Mouse (Mus musculus): Measurements from ENCODE around the gene Lnpep. TPM values are rescaled to one million over a fixed set of nuclear protein-coding genes. Genes with fewer than 3 reads are reported as not detected.

The Lnpep gene
- total and polyA plus RNA-seq, 3 experiments = 33.6 to 40.8 (median 34.6) TPM

- TF ChIP-seq MAZ (IDR thresholded peaks at IDR 0.05; ENCODE audit: low read depth, low read length) (peak; percentile 94), TCF12 (IDR thresholded peaks at IDR 0.05; ENCODE audit: low read depth, low read length) (peak; percentile 76), MYC (IDR thresholded peaks at IDR 0.05; ENCODE audit: low read depth, low read length) (peak; percentile 77), MXI1 (IDR thresholded peaks at IDR 0.05; ENCODE audit: low read depth, low read length) (peak; percentile 76; the same call in 1 of the 2 replicates), ZC3H11A (IDR thresholded peaks at IDR 0.05; ENCODE audit: low read depth, low read length) (no peak), KAT2A (IDR thresholded peaks at IDR 0.05; ENCODE audit: insufficient replicate concordance, low read length) (0 out of 2 replicates have a peak, but pooled peaks have one; percentile 66), JUN (IDR thresholded peaks at IDR 0.05; ENCODE audit: insufficient read depth, low read depth, low read length) (no peak), ELF1 (IDR thresholded peaks at IDR 0.05; ENCODE audit: low read depth, low read length) (peak; percentile 88), JUND (conservative IDR thresholded peaks at IDR 0.05; ENCODE audit: low read depth, low read length) (no peak), POLR2AphosphoS2 (IDR thresholded peaks at IDR 0.05; ENCODE audit: low read depth, low read length) (0 out of 2 replicates have a peak, but pooled peaks have one; percentile 20), ZNF384 (IDR thresholded peaks at IDR 0.05; ENCODE audit: low read depth, low read length) (no peak), CTCF (conservative IDR thresholded peaks at IDR 0.05 in 1 of 2, IDR thresholded peaks at IDR 0.05 in 1 of 2; ENCODE audit: low read depth in 2 of 2, low read length in 2 of 2) (no peak), E2F4 (IDR thresholded peaks at IDR 0.05; ENCODE audit: insufficient replicate concordance, low read depth, low read length) (no peak)
These were observed 361 bp downstream of the Lnpep start (continued) for GRCm38 (mm10) chr17:17624421-17624956.

- Histone ChIP-seq H3K4me1 (ENCODE audit: control insufficient read depth in 1 of 2, insufficient read depth in 2 of 2) (peaks cover 0 to 11% of the 10 kb centered on the region in 2 experiments; a peak in 1 of 4 replicates), H3K4me3 (replicated peaks in 1 of 3; ENCODE audit: low read depth in 2 of 3, low read length in 2 of 3, poor library complexity in 1 of 3) (peak overlapping the region; percentile 93 to 96 (median 93)), H3K27ac (ENCODE audit: insufficient read depth, low read depth) (peak overlapping the region; percentile 78), H3K79me2 (replicated peaks; ENCODE audit: control insufficient read depth, extremely low read depth, insufficient read depth, poor library complexity, severe bottlenecking) (peaks cover 33% of the 10 kb centered on the region), H3K9ac (ENCODE audit: insufficient read depth, low read depth) (peak overlapping the region; percentile 90), H3K4me2 (ENCODE audit: insufficient read depth, low read depth, poor library complexity, severe bottlenecking) (peak overlapping the region; percentile 62; the same call in 1 of the 2 replicates), H3K27me3 (replicated peaks) (no peaks in the 10 kb centered on the region), H3K9me3 (replicated peaks; ENCODE audit: low read length) (peaks cover 2% of the 10 kb centered on the region), H3K36me3 (replicated peaks in 1 of 2; ENCODE audit: control insufficient read depth in 1 of 2, insufficient read depth in 1 of 2, low read length in 1 of 2) (no peaks in the 10 kb centered on the region)
- in situ Hi-C loops (cut with MboI; ENCODE audit: low pct_ligation_motif_present, low pct_unique_long_range_greater_than_20kb, low sequenced_read_pairs) = no loop called here
- dilution Hi-C loops (cut with MboI; ENCODE audit: extremely low pct_ligation_motif_present, extremely low pct_unique_long_range_greater_than_20kb, low sequenced_read_pairs) = no loop called here
- DNase-seq (ENCODE audit: extremely low read depth) = no peak
- TF ChIP-seq CHD2 (IDR thresholded peaks at IDR 0.05; ENCODE audit: low read length) = no peak
- no peak for TF ChIP-seq MEF2A (IDR thresholded peaks at IDR 0.05; ENCODE audit: borderline replicate concordance, low read depth, low read length)
- peak; percentile 30; the same call in 1 of the 2 replicates for TF ChIP-seq MXI1 (IDR thresholded peaks at IDR 0.05; ENCODE audit: low read depth, low read length)
These were observed 895 bp downstream of the Lnpep start for GRCm38 (mm10) chr17:17623890-17624420.

DNA sequence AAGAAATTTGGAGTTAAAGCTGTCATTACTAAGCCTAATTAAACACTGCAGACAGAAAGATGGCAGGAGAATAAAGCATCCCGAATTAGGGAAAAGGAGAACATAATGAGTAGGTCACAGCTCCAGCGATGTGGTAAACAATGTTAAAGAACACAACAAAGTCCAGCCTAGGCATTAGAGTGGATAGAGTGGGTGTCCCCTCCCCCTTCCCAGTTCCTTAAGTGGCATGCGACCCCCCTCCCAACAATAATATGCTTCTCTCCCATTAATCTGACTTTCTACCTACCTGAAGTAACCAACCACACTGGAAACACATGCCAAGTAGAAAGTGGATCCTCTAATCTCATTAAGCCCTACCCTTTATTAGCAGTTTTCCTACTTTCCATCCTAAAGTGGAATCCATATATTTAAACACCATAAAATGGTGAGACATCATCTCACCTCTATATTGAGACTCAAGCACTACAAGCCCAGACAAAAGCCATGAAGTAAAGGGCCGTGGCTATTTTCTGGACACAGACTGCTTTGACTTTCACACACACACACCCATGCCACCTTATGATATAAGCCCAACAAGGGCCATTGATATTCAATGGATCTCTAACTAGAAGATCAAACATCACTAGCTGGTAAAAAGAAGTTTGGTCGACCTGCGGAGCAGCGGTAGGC is 1.5 kb downstream of the Lnpep start:
- no peak for DNase-seq (ENCODE audit: extremely low read depth)
- dilution Hi-C loops (cut with MboI; ENCODE audit: extremely low pct_ligation_motif_present, extremely low pct_unique_long_range_greater_than_20kb, low sequenced_read_pairs) = no loop called here

More for the DNA sequence above, 1.5 kb downstream of the Lnpep start:
- H3K9me3 ChIP-seq (replicated peaks; ENCODE audit: low read length) = peaks cover 2% of the 10 kb centered on the region
- peak overlapping the region; percentile 78 for H3K27ac ChIP-seq (ENCODE audit: insufficient read depth, low read depth)
- peaks cover 0 to 11% of the 10 kb centered on the region in 2 experiments; a peak in 2 of 4 replicates for H3K4me1 ChIP-seq (ENCODE audit: control insufficient read depth in 1 of 2, insufficient read depth in 2 of 2)
- peak overlapping the region; percentile 90 for H3K9ac ChIP-seq (ENCODE audit: insufficient read depth, low read depth)
- in situ Hi-C loops (cut with MboI; ENCODE audit: low pct_ligation_motif_present, low pct_unique_long_range_greater_than_20kb, low sequenced_read_pairs) = no loop called here
- peak overlapping the region; percentile 93 to 96 (median 93) for H3K4me3 ChIP-seq (replicated peaks in 1 of 3; ENCODE audit: low read depth in 2 of 3, low read length in 2 of 3, poor library complexity in 1 of 3)
- H3K79me2 ChIP-seq (replicated peaks; ENCODE audit: control insufficient read depth, extremely low read depth, insufficient read depth, poor library complexity, severe bottlenecking) = peaks cover 37% of the 10 kb centered on the region
- H3K27me3 ChIP-seq (replicated peaks) = no peaks in the 10 kb centered on the region
- TF ChIP-seq CTCF (conservative IDR thresholded peaks at IDR 0.05 in 1 of 2, IDR thresholded peaks at IDR 0.05 in 1 of 2; ENCODE audit: low read depth in 2 of 2, low read length in 2 of 2) (no peak), ZNF384 (IDR thresholded peaks at IDR 0.05; ENCODE audit: low read depth, low read length) (no peak), USF2 (conservative IDR thresholded peaks at IDR 0.05; ENCODE audit: low read depth, low read length) (no peak), POLR2A (IDR thresholded peaks at IDR 0.05; ENCODE audit: low read depth, low read length) (no peak), NELFE (IDR thresholded peaks at IDR 0.05; ENCODE audit: low read depth, low read length) (no peak), CHD1 (IDR thresholded peaks at IDR 0.05; ENCODE audit: low read depth, low read length) (peak; percentile 18), USF1 (IDR thresholded peaks at IDR 0.05; ENCODE audit: low read depth, low read length) (no peak)
- H3K4me2 ChIP-seq (ENCODE audit: insufficient read depth, low read depth, poor library complexity, severe bottlenecking) = peak overlapping the region; percentile 62
- H3K36me3 ChIP-seq (replicated peaks in 1 of 2; ENCODE audit: control insufficient read depth in 1 of 2, insufficient read depth in 1 of 2, low read length in 1 of 2) = no peaks in the 10 kb centered on the region
